Mouse (Mus musculus) hindbrain, embryonic 11.5 days (tissue): ENCODE data around the gene Eci2. TPM values are rescaled to one million over a fixed set of nuclear protein-coding genes. Genes with fewer than 3 reads are reported as not detected.
"Not testable (repeated sequence)": the region's sequence is repeated elsewhere in the genome, so short reads cannot be mapped to it uniquely, and the experiment has no call there.

ENCODE experiments used
- ATAC-seq: fragments of 200-750 bp; cut with Nextera tagmentation; 2 replicates; pipeline ENCODE4 v1.8.0; 2017; ENCODE audit warnings: mild to moderate bottlenecking, moderate TSS enrichment, moderate library complexity; ENCODE audit not compliant: low FRiP score
- DNase-seq: peaks from one replicate; pipeline ENCODE4 v3.0.0-alpha.2; 2015; ENCODE audit warnings: low spot score
- H3K27ac ChIP-seq: fragments of 300-500 bp; sonication (generic); 2 replicates; pipeline ENCODE4 v1.5.1; 2014; ENCODE audit warnings: mild to moderate bottlenecking, low read depth, low read length
- H3K27me3 ChIP-seq: fragments of 300-500 bp; sonication (generic); 2 replicates; pipeline ENCODE4 v1.6.1; 2014; ENCODE audit warnings: mild to moderate bottlenecking, low read length, moderate library complexity, mixed read lengths; ENCODE audit not compliant: control insufficient read depth, insufficient read depth
- H3K36me3 ChIP-seq: fragments of 300-500 bp; sonication (generic); 2 replicates; pipeline ENCODE4 v1.6.1; 2014; ENCODE audit warnings: mild to moderate bottlenecking, low read length, moderate library complexity, mixed read lengths; ENCODE audit not compliant: control insufficient read depth, insufficient read depth
- H3K4me1 ChIP-seq: fragments of 300-500 bp; sonication (generic); replicated peaks from 2 replicates; pipeline ENCODE4 v1.6.1; 2014; ENCODE audit warnings: low read length, mixed read lengths; ENCODE audit not compliant: control insufficient read depth, insufficient read depth
- H3K4me2 ChIP-seq: fragments of 300-500 bp; sonication (generic); replicated peaks from 2 replicates; pipeline ENCODE4 v1.6.1; 2014; ENCODE audit warnings: mild to moderate bottlenecking, low read depth, low read length
- H3K4me3 ChIP-seq: fragments of 300-500 bp; sonication (generic); 2 replicates; pipeline ENCODE4 v1.5.1; 2014; ENCODE audit warnings: low read depth, low read length
- H3K9ac ChIP-seq: fragments of 300-500 bp; sonication (generic); 2 replicates; pipeline ENCODE4 v1.6.1; 2014; ENCODE audit warnings: low read depth, low read length
- H3K9me3 ChIP-seq: fragments of 300-500 bp; sonication (generic); 2 replicates; pipeline ENCODE4 v1.6.1; 2016; ENCODE audit warnings: low read length; ENCODE audit not compliant: control insufficient read depth
- WGBS: fragments of 180-500 bp; shearing (Covaris S2); extraction: QIAGEN DNeasy Blood & Tissue Kit; methylation state at CpG from one replicate; pipeline ENCODE4 v1.1.7; 2014; 5-methylcytosine and 5-hydroxymethylcytosine counted together
- polyA plus RNA-seq: library from polyadenylated mRNA; unstranded; fragments of >200 nt; fragmentation: Nextera tagmentation; extraction: Ambion mirVana; gene quantifications from 2 replicates; pipeline ENCODE4 v1.2.1, GENCODE M21; 2014

Eci2 gene
- polyA plus RNA-seq, 1 experiment from 2014 or later: 128 TPM

- DNase-seq (no peak), ATAC-seq (no peak)
- WGBS: 82% methylated on average over 4 of the region's 4 CpGs
- H3K4me3 ChIP-seq: no peak overlapping the region
- no peak overlapping the region for H3K27ac ChIP-seq
- no peak overlapping the region for H3K9ac ChIP-seq
- no peaks in the 10 kb centered on the region for H3K4me1 ChIP-seq
- no peak overlapping the region for H3K4me2 ChIP-seq
- no peaks in the 10 kb centered on the region for H3K36me3 ChIP-seq
- H3K27me3 ChIP-seq: no peaks in the 10 kb centered on the region
- H3K9me3 ChIP-seq: no peaks in the 10 kb centered on the region
Measured at GRCm38 (mm10) chr13:35033571-35033970, 6.7 kb upstream of the Eci2 start.

GRCm38 (mm10) chr13:35031684-35032082 lies 4.8 kb upstream of the Eci2 start:
- ATAC-seq (no peak), DNase-seq (no peak)
- H3K9ac ChIP-seq: no peak overlapping the region
- H3K4me1 ChIP-seq: no peaks in the 10 kb centered on the region
- no peak overlapping the region for H3K4me3 ChIP-seq
- no peak overlapping the region for H3K27ac ChIP-seq
- WGBS: 76% methylated on average over 4 of the region's 4 CpGs
- H3K27me3 ChIP-seq: no peaks in the 10 kb centered on the region
- no peaks in the 10 kb centered on the region for H3K9me3 ChIP-seq
- H3K4me2 ChIP-seq: no peak overlapping the region
- H3K36me3 ChIP-seq: no peaks in the 10 kb centered on the region

- Histone ChIP-seq H3K36me3 (no peaks in the 10 kb centered on the region), H3K4me3 (no peak overlapping the region), H3K4me1 (no peaks in the 10 kb centered on the region), H3K9me3 (no peaks in the 10 kb centered on the region), H3K27ac (no peak overlapping the region), H3K27me3 (no peaks in the 10 kb centered on the region), H3K9ac (no peak overlapping the region), H3K4me2 (no peak overlapping the region)
- DNase-seq (no peak), ATAC-seq (no peak)
- 91% methylated on average over 7 of the region's 7 CpGs for WGBS
Measured at GRCm38 (mm10) chr13:35030979-35031683, 4.2 kb upstream of the Eci2 start.

GRCm38 (mm10) chr13:35028365-35028764 lies 1.5 kb upstream of the Eci2 start:
- H3K36me3 ChIP-seq: no peaks in the 10 kb centered on the region
- ATAC-seq: no peak
- H3K4me3 ChIP-seq: no peak overlapping the region
- no peak overlapping the region for H3K9ac ChIP-seq
- no peaks in the 10 kb centered on the region for H3K9me3 ChIP-seq
- no peak overlapping the region for H3K27ac ChIP-seq
- no peaks in the 10 kb centered on the region for H3K4me1 ChIP-seq
- WGBS: 92% methylated on average over 3 of the region's 3 CpGs
- no peak overlapping the region for H3K4me2 ChIP-seq
- no peak for DNase-seq
- H3K27me3 ChIP-seq: no peaks in the 10 kb centered on the region

GRCm38 (mm10) chr13:35023401-35023800 lies 3.5 kb downstream of the Eci2 start:
- H3K27ac ChIP-seq, H3K27me3 ChIP-seq, DNase-seq, H3K9me3 ChIP-seq, ATAC-seq, H3K4me3 ChIP-seq, H3K9ac ChIP-seq, H3K4me1 ChIP-seq, H3K4me2 ChIP-seq, H3K36me3 ChIP-seq: not testable (repeated sequence)
- WGBS: 66% methylated on average over 1 of the region's 1 CpGs

- H3K27me3 ChIP-seq: no peaks in the 10 kb centered on the region
- H3K9ac ChIP-seq: no peak overlapping the region
- no peaks in the 10 kb centered on the region for H3K9me3 ChIP-seq
- WGBS: 82% methylated on average over 3 of the region's 3 CpGs
- H3K4me1 ChIP-seq: no peaks in the 10 kb centered on the region
- no peak for DNase-seq
- no peak for ATAC-seq
- no peaks in the 10 kb centered on the region for H3K36me3 ChIP-seq
- H3K4me2 ChIP-seq: no peak overlapping the region
- H3K4me3 ChIP-seq: no peak overlapping the region
- no peak overlapping the region for H3K27ac ChIP-seq
Measured at GRCm38 (mm10) chr13:35020383-35020782, 6.5 kb downstream of the Eci2 start.

GRCm38 (mm10) chr13:35018866-35019536 lies 7.9 kb downstream of the Eci2 start:
- no peak overlapping the region for H3K4me2 ChIP-seq
- no peak for ATAC-seq
- no peaks in the 10 kb centered on the region for H3K4me1 ChIP-seq
- no peak overlapping the region for H3K4me3 ChIP-seq
- no peaks in the 10 kb centered on the region for H3K27me3 ChIP-seq
- H3K9me3 ChIP-seq: no peaks in the 10 kb centered on the region; the same call in 1 of the 2 replicates
- no peak overlapping the region for H3K9ac ChIP-seq
- WGBS: 81% methylated on average over 7 of the region's 7 CpGs
- H3K27ac ChIP-seq: no peak overlapping the region
- no peak for DNase-seq
- no peaks in the 10 kb centered on the region for H3K36me3 ChIP-seq

- DNase-seq: no peak
- no peaks in the 10 kb centered on the region for H3K4me1 ChIP-seq
- H3K9me3 ChIP-seq: no peaks in the 10 kb centered on the region; the same call in 1 of the 2 replicates
- no peak overlapping the region for H3K27ac ChIP-seq
- H3K27me3 ChIP-seq: no peaks in the 10 kb centered on the region
- no peak overlapping the region for H3K9ac ChIP-seq
- H3K4me3 ChIP-seq: no peak overlapping the region
- 94% methylated on average over 6 of the region's 6 CpGs for WGBS
- H3K36me3 ChIP-seq: no peaks in the 10 kb centered on the region
- ATAC-seq: no peak
- no peak overlapping the region for H3K4me2 ChIP-seq
Measured at GRCm38 (mm10) chr13:35017392-35017791, 9.5 kb downstream of the Eci2 start.

- no peaks in the 10 kb centered on the region; the same call in 1 of the 2 replicates for H3K9me3 ChIP-seq
- no peak overlapping the region for H3K4me3 ChIP-seq
- no peaks in the 10 kb centered on the region for H3K4me1 ChIP-seq
- H3K36me3 ChIP-seq: no peaks in the 10 kb centered on the region
- no peak overlapping the region for H3K27ac ChIP-seq
- DNase-seq: no peak
- H3K9ac ChIP-seq: no peak overlapping the region
- H3K27me3 ChIP-seq: no peaks in the 10 kb centered on the region
- 97% methylated on average over 1 of the region's 1 CpGs for WGBS
- no peak for ATAC-seq
- no peak overlapping the region for H3K4me2 ChIP-seq
Measured at GRCm38 (mm10) chr13:35016067-35016466, 10.8 kb downstream of the Eci2 start.
